Mouse (Mus musculus): ENCODE measurements around the gene Exph5.

The Exph5 gene

DNA sequence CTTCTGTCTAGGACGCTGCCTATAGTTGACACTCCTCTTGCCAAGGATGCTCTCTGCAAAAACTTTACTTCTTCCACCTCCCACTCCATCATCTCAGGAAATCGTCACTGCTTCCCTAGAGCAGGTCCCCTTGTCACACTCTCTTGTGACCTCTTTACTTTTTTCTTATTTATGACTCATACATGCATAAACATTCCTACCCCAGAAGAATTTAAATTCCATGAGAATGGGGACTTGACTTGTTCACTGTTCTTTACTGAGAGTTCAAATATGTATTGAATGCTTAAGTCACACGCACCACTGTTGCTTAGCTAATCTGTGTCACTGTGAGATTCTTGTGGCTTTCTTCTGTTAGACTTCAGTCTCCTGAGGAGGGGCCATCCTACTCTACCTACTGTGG is 33.7 kb downstream of the Exph5 start:
- no peak for TF ChIP-seq GATA4 (IDR thresholded peaks at IDR 0.05; ENCODE audit: insufficient replicate concordance, low read length)

DNA sequence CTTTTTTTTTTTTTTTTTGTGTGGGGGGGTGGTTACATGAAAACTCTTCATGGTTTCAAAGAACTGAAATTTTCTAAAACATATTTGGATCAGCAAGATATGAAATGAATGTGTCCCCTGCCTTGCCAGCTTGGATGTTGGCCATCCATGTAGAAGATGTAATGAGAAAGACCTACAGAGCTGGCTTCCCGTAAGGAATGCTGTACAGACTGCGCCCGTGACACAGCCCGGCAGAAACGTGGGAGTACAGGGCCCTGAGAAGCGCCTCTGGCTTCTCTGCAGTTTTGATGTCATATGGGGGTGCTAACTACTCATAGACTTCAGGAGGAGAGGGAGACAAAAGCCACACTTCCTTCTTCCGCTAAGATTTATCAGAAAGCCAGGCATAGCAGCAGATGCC is 38.1 kb downstream of the Exph5 start:
- no peak for TF ChIP-seq GATA4 (IDR thresholded peaks at IDR 0.05; ENCODE audit: insufficient replicate concordance, low read length)

- no peak for TF ChIP-seq GATA4 (IDR thresholded peaks at IDR 0.05; ENCODE audit: insufficient replicate concordance, low read length)
Measured at GRCm38 (mm10) chr9:53340328-53340916, 39.0 kb downstream of the Exph5 start.

- no peak for TF ChIP-seq GATA4 (IDR thresholded peaks at IDR 0.05; ENCODE audit: insufficient replicate concordance, low read length)
Measured at GRCm38 (mm10) chr9:53340969-53341368, 39.5 kb downstream of the Exph5 start.

GRCm38 (mm10) chr9:53341981-53342380 is 40.5 kb downstream of the Exph5 start:
- TF ChIP-seq GATA4 (IDR thresholded peaks at IDR 0.05; ENCODE audit: insufficient replicate concordance, low read length): no peak

DNA sequence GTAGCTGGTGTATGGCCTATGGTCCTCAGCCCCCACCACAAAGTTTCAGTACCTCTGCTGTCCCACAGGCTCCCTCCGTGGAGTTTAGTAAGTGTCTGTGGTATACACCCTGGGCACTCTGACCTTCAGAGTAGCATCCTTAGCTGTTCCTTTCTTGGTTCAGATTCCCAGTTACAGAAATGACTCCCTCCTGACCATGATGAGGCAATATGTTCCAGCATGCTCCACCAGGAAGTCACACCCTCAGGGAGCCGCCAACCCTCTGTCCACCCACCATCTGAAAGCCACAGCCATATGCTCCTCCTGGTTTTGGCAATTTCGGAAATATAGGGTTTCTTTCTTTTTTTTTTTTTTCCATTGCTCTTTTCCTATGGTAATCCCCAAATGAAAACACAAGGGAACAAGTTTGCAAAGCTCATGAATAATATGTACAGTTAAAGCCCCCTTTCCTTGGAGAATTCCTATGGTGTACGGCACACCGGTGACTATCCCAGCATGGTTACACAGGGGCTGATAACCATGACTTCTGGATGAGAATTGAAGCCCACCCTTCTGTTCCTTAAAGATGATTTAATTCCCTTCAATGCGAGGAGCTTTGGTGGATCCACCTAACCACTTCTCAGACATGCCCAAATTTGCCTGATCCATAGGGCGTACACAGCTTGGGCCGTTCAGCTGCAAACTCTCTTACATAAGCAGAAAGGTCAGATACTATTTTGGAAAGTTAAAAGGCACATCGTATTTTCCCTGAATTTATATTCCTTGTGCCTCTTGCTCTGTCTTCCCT is 43.4 kb downstream of the Exph5 start:
- TF ChIP-seq GATA4 (IDR thresholded peaks at IDR 0.05; ENCODE audit: insufficient replicate concordance, low read length): no peak

DNA sequence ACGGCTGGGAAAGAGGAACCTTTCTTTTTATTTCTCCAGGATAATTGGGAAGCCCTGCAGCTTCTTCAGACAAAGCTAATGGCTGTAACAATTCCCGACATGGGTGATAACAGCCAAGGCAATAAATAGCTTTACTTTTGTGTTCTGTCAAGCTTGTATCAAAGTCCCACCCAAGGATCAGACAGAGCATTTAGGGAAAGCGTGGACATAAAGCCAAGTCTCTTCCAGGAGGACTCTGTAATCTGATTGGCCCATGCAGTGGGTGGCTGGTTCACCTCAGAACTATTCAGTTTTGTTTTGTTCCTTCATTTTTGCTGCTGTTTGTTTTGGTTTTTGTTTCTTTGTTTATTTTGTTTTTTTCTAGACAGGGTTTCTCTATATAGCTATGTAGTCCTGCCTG is 44.3 kb downstream of the Exph5 start:
- no peak for TF ChIP-seq GATA4 (IDR thresholded peaks at IDR 0.05; ENCODE audit: insufficient replicate concordance, low read length)

- no peak for TF ChIP-seq GATA4 (IDR thresholded peaks at IDR 0.05; ENCODE audit: insufficient replicate concordance, low read length)
Measured at GRCm38 (mm10) chr9:53346402-53346801, 44.9 kb downstream of the Exph5 start.

DNA sequence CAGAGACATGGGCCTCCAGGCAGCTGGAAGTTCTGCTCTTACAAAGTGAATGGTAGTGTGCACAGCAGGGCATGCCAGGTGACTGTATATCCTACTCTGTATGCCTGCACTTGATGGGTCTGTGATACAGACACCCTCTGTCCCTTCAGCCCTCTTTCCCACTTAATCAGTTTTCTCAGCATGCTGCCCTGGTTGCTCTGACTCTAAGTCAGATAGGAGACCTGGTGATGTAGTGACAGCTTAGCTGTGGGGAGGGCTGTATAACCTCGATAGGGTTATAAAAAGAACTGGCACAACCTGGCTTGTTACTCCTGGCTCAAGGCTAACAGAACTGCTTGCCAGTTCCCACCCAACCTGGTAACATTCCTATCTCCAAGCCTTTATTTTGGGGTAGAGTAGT is 47.7 kb downstream of the Exph5 start:
- TF ChIP-seq GATA4 (IDR thresholded peaks at IDR 0.05; ENCODE audit: insufficient replicate concordance, low read length): no peak

- TF ChIP-seq GATA4 (IDR thresholded peaks at IDR 0.05; ENCODE audit: insufficient replicate concordance, low read length): no peak
Measured at GRCm38 (mm10) chr9:53350331-53350730, 48.9 kb downstream of the Exph5 start.

GRCm38 (mm10) chr9:53351899-53352298 is 50.4 kb downstream of the Exph5 start:
- no peak for TF ChIP-seq GATA4 (IDR thresholded peaks at IDR 0.05; ENCODE audit: insufficient replicate concordance, low read length)

GRCm38 (mm10) chr9:53353161-53353560 is 51.7 kb downstream of the Exph5 start:
- TF ChIP-seq GATA4 (IDR thresholded peaks at IDR 0.05; ENCODE audit: insufficient replicate concordance, low read length): no peak

DNA sequence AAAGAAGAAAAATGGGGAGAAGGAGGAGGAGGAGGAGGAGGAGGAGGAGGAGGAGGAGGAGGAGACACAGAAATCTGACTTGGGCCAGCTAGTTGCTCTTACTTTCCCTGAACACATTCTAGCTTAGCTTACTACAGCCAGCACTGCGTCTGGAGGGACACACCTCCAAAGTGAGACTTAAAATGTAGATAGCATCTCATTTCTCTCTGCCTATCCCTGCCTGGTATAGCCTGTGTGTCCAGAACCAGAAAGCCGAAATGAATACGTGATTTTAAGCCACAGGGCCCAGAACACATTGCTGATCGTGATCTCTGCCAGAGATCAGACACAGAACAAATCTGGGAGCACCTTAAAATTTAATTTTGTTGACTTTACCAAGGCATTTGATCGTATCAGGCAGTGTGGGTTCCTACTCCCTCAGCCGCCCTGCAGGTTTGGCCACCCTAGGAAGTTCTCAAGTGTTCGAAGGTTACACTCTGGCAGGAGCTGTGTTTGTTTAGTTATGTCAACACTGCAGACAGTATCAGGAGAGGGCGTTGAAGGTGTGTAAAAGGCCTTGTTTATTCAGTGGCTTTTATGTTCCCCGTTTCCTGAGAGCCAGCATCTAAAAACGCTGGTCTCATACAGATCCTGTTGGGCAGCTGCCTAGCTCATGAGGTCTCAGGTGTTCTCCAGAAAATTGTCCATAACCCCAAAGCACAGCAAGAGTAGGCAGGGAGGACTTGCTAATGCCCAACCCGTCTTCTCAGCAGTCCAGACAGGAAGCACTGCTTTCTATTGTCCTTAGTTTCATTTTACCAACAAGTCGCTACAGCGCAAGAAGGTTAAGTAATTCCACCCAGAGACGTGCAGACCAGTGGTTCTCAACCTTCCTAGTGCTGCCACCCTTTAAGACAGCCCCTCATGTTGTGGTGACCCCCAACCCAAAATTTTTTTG is 55.0 kb downstream of the Exph5 start:
- TF ChIP-seq GATA4 (IDR thresholded peaks at IDR 0.05; ENCODE audit: insufficient replicate concordance, low read length): no peak

GRCm38 (mm10) chr9:53371339-53371738 is 69.9 kb downstream of the Exph5 start:
- TF ChIP-seq GATA4 (IDR thresholded peaks at IDR 0.05; ENCODE audit: insufficient replicate concordance, low read length): no peak

DNA sequence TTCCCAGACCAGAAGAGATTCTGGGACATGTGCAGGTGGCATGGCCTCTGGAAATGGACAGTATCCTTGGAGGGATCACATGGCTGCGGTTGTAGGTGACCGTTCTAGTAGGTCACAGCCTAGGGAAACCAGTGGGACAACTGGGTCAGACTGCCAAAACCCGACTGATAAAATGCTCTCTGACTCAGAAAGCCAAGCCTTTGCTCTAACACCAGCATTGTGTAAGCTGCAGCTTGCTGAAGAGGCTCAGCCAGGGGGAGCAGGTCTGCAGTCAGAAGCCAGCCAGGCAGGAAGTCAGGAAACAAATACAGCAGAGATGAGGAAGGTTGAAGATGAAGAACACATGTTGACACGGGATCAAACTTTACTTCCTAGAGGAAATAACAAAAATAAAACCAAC is 74.4 kb downstream of the Exph5 start:
- no peak for TF ChIP-seq GATA4 (IDR thresholded peaks at IDR 0.05; ENCODE audit: insufficient replicate concordance, low read length)

GRCm38 (mm10) chr9:53376820-53377219 is 75.3 kb downstream of the Exph5 start:
- no peak for TF ChIP-seq GATA4 (IDR thresholded peaks at IDR 0.05; ENCODE audit: insufficient replicate concordance, low read length)

Data from liver, adult (tissue).